Comparison of ENCODE assay signal across 8 mouse cellular contexts in the genomic region with DNA sequence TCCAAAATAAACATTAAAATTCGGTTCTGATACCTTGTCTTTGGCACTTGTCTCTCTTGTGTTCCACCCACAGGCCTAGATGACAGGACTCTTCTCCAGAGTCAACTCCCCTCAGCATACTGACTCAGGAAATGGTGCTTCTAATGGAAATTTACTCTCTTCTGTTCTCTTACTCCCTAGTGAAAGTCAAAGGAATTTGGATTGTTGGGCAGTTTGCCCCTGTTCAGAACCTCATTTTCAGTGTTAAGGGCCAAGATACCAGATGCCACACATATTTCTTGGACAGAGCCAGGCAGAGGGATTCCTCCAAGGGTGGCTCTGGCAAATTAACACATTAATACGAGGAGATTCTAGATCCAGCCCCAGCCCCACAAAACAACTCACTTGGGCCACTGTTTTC. TPM values are rescaled to one million over a fixed set of nuclear protein-coding genes. Genes with fewer than 3 reads are reported as not detected.
A peak's percentile ranks its signal among the peaks of the same experiment; 100 is the strongest.
DNase-seq lines count a peak whose midpoint lies in the region; ATAC-seq and TF ChIP-seq lines count a peak whose summit lies in the region.

No protein-coding gene starts in this region.

- H3K4me3 ChIP-seq in gastrocnemius, adult 2 months: no peak overlapping the region
- no peak overlapping the region for H3K4me3 ChIP-seq in lung, embryonic 14.5 days (ENCODE audit: low read depth, low read length)
- H3K4me3 ChIP-seq in myocyte: no peak overlapping the region
- no peak overlapping the region for H3K4me3 ChIP-seq in midbrain, embryonic 11.5 days (ENCODE audit: low read depth, low read length)

- 48% methylated on average over 2 of the region's 2 CpGs for WGBS in lung, embryonic 14.5 days
- WGBS in midbrain, embryonic 11.5 days: 81% methylated on average over 2 of the region's 2 CpGs

- H3K9ac ChIP-seq in lung, embryonic 14.5 days: no peak overlapping the region
- H3K9ac ChIP-seq in midbrain, embryonic 11.5 days (ENCODE audit: low read length): no peak overlapping the region

- no peak for DNase-seq in gastrocnemius, adult 2 months
- DNase-seq in gastrocnemius, postnatal 14 days: no peak
- peak; percentile 20 for DNase-seq in lung, embryonic 14.5 days
- no peak for DNase-seq in lung, postnatal 4 days
- peak; percentile 40 to 61 for DNase-seq in heart, adult 9 months (ENCODE audit: low spot score in 2 of 2)
- no peak for DNase-seq in thymus, postnatal 4 days
- no peak for DNase-seq in midbrain, embryonic 11.5 days (ENCODE audit: low spot score, missing footprints)

- no peaks in the 10 kb centered on the region for H3K27me3 ChIP-seq in lung, embryonic 14.5 days (ENCODE audit: insufficient read depth, low read length)
- H3K27me3 ChIP-seq in myocyte (ENCODE audit: control insufficient read depth, insufficient read depth, insufficient read length): no peaks in the 10 kb centered on the region
- H3K27me3 ChIP-seq in midbrain, embryonic 11.5 days (ENCODE audit: control insufficient read depth, insufficient read depth, low read length): no peaks in the 10 kb centered on the region

- H3K4me1 ChIP-seq in lung, embryonic 14.5 days (ENCODE audit: insufficient read depth): no peaks in the 10 kb centered on the region
- H3K4me1 ChIP-seq in midbrain, embryonic 11.5 days (ENCODE audit: control insufficient read depth, insufficient read depth, low read length): no peaks in the 10 kb centered on the region

- no peak overlapping the region for H3K4me2 ChIP-seq in lung, embryonic 14.5 days
- H3K4me2 ChIP-seq in myocyte (ENCODE audit: low read depth): peak overlapping the region; percentile 1
- no peak overlapping the region for H3K4me2 ChIP-seq in midbrain, embryonic 11.5 days

- intact Hi-C loops in gastrocnemius, adult 2 months (cut with DNase I): no loop called here
- intact Hi-C loops in gastrocnemius, postnatal 14 days (cut with DNase I; ENCODE audit: low total_unique reads): no loop called here

- H3ac ChIP-seq in myocyte (ENCODE audit: control insufficient read depth, insufficient read length): no peak overlapping the region

- ATAC-seq in lung, embryonic 14.5 days (ENCODE audit: insufficient read depth): no peak
- ATAC-seq in midbrain, embryonic 11.5 days (ENCODE audit: low FRiP score): no peak

- TF ChIP-seq CTCF in gastrocnemius, adult 2 months (IDR thresholded peaks at IDR 0.05): no peak
- TF ChIP-seq CTCF in lung, embryonic 14.5 days (IDR thresholded peaks at IDR 0.05; ENCODE audit: low read depth): no peak

- H3K36me3 ChIP-seq in lung, embryonic 14.5 days (ENCODE audit: insufficient read depth): no peaks in the 10 kb centered on the region
- H3K36me3 ChIP-seq in myocyte (ENCODE audit: control insufficient read depth, insufficient read depth): no peaks in the 10 kb centered on the region
- H3K36me3 ChIP-seq in midbrain, embryonic 11.5 days (ENCODE audit: control insufficient read depth, insufficient read depth, low read length): no peaks in the 10 kb centered on the region

- no peaks in the 10 kb centered on the region for H3K9me3 ChIP-seq in lung, embryonic 14.5 days (ENCODE audit: low read depth, low read length)
- H3K9me3 ChIP-seq in midbrain, embryonic 11.5 days (ENCODE audit: control insufficient read depth, low read length): no peaks in the 10 kb centered on the region

- peaks cover 6% of the 10 kb centered on the region for H3K79me2 ChIP-seq in myocyte (ENCODE audit: control insufficient read depth, insufficient read depth)

- no peak for TF ChIP-seq POLR2A in myocyte (IDR thresholded peaks at IDR 0.05; ENCODE audit: insufficient read length, low read depth)

- H3K27ac ChIP-seq in gastrocnemius, adult 2 months: peak overlapping the region; percentile 76
- H3K27ac ChIP-seq in lung, embryonic 14.5 days (ENCODE audit: low read depth): no peak overlapping the region
- no peak overlapping the region for H3K27ac ChIP-seq in midbrain, embryonic 11.5 days (ENCODE audit: low read depth, low read length)

TF ChIP-seq in myocyte, 11 proteins besides CTCF, POLR2A, EP300 and RAD21:
- TF ChIP-seq MYOD1 (IDR thresholded peaks at IDR 0.05; ENCODE audit: control insufficient read depth in 1 of 3, insufficient read length in 2 of 3, low read depth in 2 of 3) (no peak), REST (IDR thresholded peaks at IDR 0.05; ENCODE audit: insufficient read depth, insufficient read length) (no peak), MYOG (IDR thresholded peaks at IDR 0.05; ENCODE audit: control insufficient read depth in 1 of 3, insufficient read depth in 1 of 3, insufficient read length in 2 of 3, low read depth in 2 of 3) (no peak), USF1 (IDR thresholded peaks at IDR 0.05; ENCODE audit: low read depth) (no peak), TCF12 (IDR thresholded peaks at IDR 0.05; ENCODE audit: insufficient read depth, poor library complexity, severe bottlenecking) (no peak)

RNA-seq across cellular contexts. Expression of a gene that starts 12.9 kb away (rescaled TPM):
- total RNA-seq in gastrocnemius, adult 2 months (2021): 10 to 100 TPM; 52.7 to 85.0 TPM
- total RNA-seq in gastrocnemius, postnatal 14 days (2021): 10 to 100 TPM; 34.9 to 46.6 TPM
- polyA plus RNA-seq in lung, embryonic 14.5 days (2014; fragmentation: Nextera tagmentation; extraction: Ambion mirVana): 45.1 and 52.1 TPM in 2 replicates
- 10.1 TPM for polyA plus RNA-seq in myocyte (2012; fragmentation: generic; extraction: Trizol)
- polyA plus RNA-seq in midbrain, embryonic 11.5 days (2014; fragmentation: Nextera tagmentation; extraction: Ambion mirVana): 43.6 and 44.6 TPM in 2 replicates

Comparison
In these comparisons a context has a peak if more than half of its experiments do, and no peak if none do; other contexts are left out.
1. DNase-seq: peak in lung, embryonic 14.5 days (single experiment) and heart, adult 9 months (2 of 2); none in gastrocnemius, adult 2 months (single experiment), gastrocnemius, postnatal 14 days (single experiment), lung, postnatal 4 days (0 of 2), thymus, postnatal 4 days (single experiment) and midbrain, embryonic 11.5 days (single experiment).